Mouse (Mus musculus) MEL (cell line): ENCODE measurements around the gene Smarcc2.

ENCODE experiments used
- CTCF ChIP-seq, 3 experiments: IDR thresholded peaks in 2 of 3; conservative IDR thresholded peaks in 1 of 3; 2 replicates each; pipeline ENCODE4 v1.5.1; 2011 to 2012; ENCODE audit warnings: low read length in 3 of 3, low read depth in 2 of 3, mild to moderate bottlenecking in 2 of 3, improper control_type of control experiment in 1 of 3, inconsistent platforms in 1 of 3, mixed read lengths in 1 of 3, moderate library complexity in 1 of 3; ENCODE audit not compliant: control insufficient read depth in 1 of 3, insufficient read depth in 1 of 3, poor library complexity in 1 of 3, severe bottlenecking in 1 of 3
- GATA1 ChIP-seq: IDR thresholded peaks from 2 replicates; pipeline ENCODE4 v1.6.1; 2011; ENCODE audit warnings: low read depth, low read length, improper control_type of control experiment
- MAFK ChIP-seq: IDR thresholded peaks from 2 replicates; pipeline ENCODE4 v1.6.1; 2011; ENCODE audit warnings: low read depth, mild to moderate bottlenecking, low read length, improper control_type of control experiment, borderline replicate concordance
- MXI1 ChIP-seq: IDR thresholded peaks from 2 replicates; pipeline ENCODE4 v1.6.1; 2011; ENCODE audit warnings: mild to moderate bottlenecking, low read depth, low read length, improper control_type of control experiment
- POLR2AphosphoS2 ChIP-seq: IDR thresholded peaks from 2 replicates; pipeline ENCODE4 v1.6.1; 2011; ENCODE audit warnings: low read length, improper control_type of control experiment
- POLR2AphosphoS5 ChIP-seq: IDR thresholded peaks from 2 replicates; pipeline ENCODE4 v1.6.1; 2012; ENCODE audit warnings: low read depth, borderline replicate concordance, mild to moderate bottlenecking, inconsistent platforms, low read length, moderate library complexity, mixed read lengths
- TBP ChIP-seq: IDR thresholded peaks from 2 replicates; pipeline ENCODE4 v1.8.0; 2011; ENCODE audit warnings: low read depth, low read length, improper control_type of control experiment

GRCm38 (mm10) chr10:128508260-128508659 lies 49.2 kb downstream of the Smarcc2 start:
- TF ChIP-seq POLR2AphosphoS2 (no peak), MAFK (no peak), CTCF (IDR thresholded peaks at IDR 0.05 in 2 of 3, conservative IDR thresholded peaks at IDR 0.05 in 1 of 3; ENCODE audit: control insufficient read depth in 1 of 3, insufficient read depth in 1 of 3, low read depth in 2 of 3, low read length in 3 of 3, poor library complexity in 1 of 3, severe bottlenecking in 1 of 3) (no peak), TBP (no peak), POLR2AphosphoS5 (no peak), MXI1 (no peak), GATA1 (no peak)
